Mouse (Mus musculus) thymus, adult 2 months (tissue): ENCODE results near the gene Olfr157.

Source experiments
- CTCF ChIP-seq: fragments of 200-500 bp; IDR thresholded peaks from 2 replicates; pipeline ENCODE4 v1.5.1; 2012; ENCODE audit warnings: mild to moderate bottlenecking, control low read depth, low read length, moderate library complexity, borderline replicate concordance; ENCODE audit not compliant: control insufficient read depth, poor library complexity, insufficient read depth; ENCODE audit errors: extremely low read depth
- POLR2A ChIP-seq: fragments of 200-500 bp; IDR thresholded peaks from 2 replicates; pipeline ENCODE4 v1.6.1; 2012; ENCODE audit warnings: mild to moderate bottlenecking, low read length, control low read depth, moderate library complexity; ENCODE audit not compliant: control insufficient read depth, poor library complexity, insufficient read depth; ENCODE audit errors: extremely low read depth

DNA sequence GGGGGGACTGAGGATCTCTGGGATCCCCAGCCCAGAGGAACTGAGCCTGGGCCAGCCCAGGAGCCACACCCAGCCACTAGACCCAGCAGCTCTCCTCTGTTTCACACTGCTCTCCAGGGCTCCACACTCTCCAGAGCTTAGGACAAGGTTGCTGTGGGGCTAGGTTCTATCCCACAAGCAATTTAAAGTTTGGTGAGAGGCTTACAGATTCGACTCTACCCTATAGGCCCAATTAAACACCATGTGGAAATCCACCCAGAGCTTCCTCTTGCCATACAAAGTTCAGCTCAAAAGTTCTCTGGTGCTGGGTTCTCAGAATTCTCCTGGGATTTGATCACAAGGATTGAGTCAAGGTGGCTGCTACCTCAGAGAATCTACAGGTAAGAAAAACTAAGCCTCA is at the start of gene Olfr157:
- TF ChIP-seq POLR2A (no peak), CTCF (no peak)
